Comparison of ENCODE assay signal across 14 mouse cellular contexts in the genomic region with DNA sequence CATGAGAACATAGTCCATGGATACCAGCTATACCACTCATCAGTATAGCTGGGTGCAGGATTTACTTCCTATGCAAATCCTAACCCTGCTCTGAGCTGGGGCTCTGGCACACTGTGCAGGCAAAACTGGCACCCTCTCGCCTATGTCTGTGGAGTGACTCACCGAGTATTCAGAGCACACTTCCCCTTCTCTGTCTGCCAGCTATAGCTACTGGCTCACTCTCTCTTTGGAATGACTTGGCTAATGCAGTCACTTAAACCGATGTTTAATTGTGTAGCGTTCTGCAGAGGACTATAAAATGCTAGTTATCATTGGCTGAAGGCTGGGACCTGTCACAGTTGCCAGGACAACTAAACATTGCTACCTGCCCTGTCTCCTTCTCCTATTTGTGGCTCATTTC.
DNase-seq lines count a peak whose midpoint lies in the region; ATAC-seq lines count a peak whose summit lies in the region.
"Had no signal": no experiment of that assay in that cellular context is flagged by ENCODE, and none has a peak within 500 bp of the region (broad histone marks: within the 10 kb centered on the region; RNA-seq: fewer than 3 reads in every experiment).

No protein-coding gene starts in this region.

- ATAC-seq in forebrain, embryonic 16.5 days, result peak; percentile 94

- peak; percentile 21 to 25 for DNase-seq in cerebellum, postnatal 36 days
- no peak for DNase-seq in cerebellum, postnatal 4 days (ENCODE audit: low spot score in 2 of 2)
- peak; percentile 37 for DNase-seq in left cerebral cortex, adult 11 months (ENCODE audit: low spot score)
- DNase-seq in left cerebral cortex, postnatal 10 days (ENCODE audit: extremely low spot score in 1 of 2, low spot score in 2 of 2), result no peak
- peak; percentile 44 to 50 for DNase-seq in right cerebral cortex, postnatal 10 days (ENCODE audit: low spot score in 2 of 2)
- no peak for DNase-seq in thymus, adult 18-20 months
- no peak for DNase-seq in urinary bladder, adult 18-20 months (ENCODE audit: low spot score in 2 of 2)
- DNase-seq: gastrocnemius, postnatal 25 days; heart, postnatal 14 days; kidney, adult 2 months; liver; lung, postnatal 10 days had no signal

- H3K4me2 ChIP-seq in forebrain, embryonic 16.5 days (ENCODE audit: low read length), result no peak overlapping the region
- H3K4me2 ChIP-seq: embryonic facial prominence, embryonic 12.5 days had no signal

- H3K4me3 ChIP-seq in forebrain, embryonic 16.5 days (replicated peaks; ENCODE audit: low read length), result no peak overlapping the region
- H3K4me3 ChIP-seq: embryonic facial prominence, embryonic 12.5 days had no signal

- WGBS in forebrain, embryonic 16.5 days, result 53% methylated on average over 4 of the region's 4 CpGs

- H3K4me1 ChIP-seq in forebrain, embryonic 16.5 days (replicated peaks; ENCODE audit: control insufficient read depth, insufficient read depth, low read length), result peaks cover 5% of the 10 kb centered on the region
- H3K4me1 ChIP-seq: embryonic facial prominence, embryonic 12.5 days had no signal

- no peak overlapping the region for H3K9ac ChIP-seq in forebrain, embryonic 16.5 days (replicated peaks; ENCODE audit: low read depth, low read length)
- H3K9ac ChIP-seq: embryonic facial prominence, embryonic 12.5 days had no signal

- no peaks in the 10 kb centered on the region for H3K9me3 ChIP-seq in forebrain, embryonic 16.5 days (ENCODE audit: control insufficient read depth, low read length)
- H3K9me3 ChIP-seq: embryonic facial prominence, embryonic 12.5 days had no signal

- H3K27ac ChIP-seq in forebrain, embryonic 16.5 days (ENCODE audit: low read length), result no peak overlapping the region
- H3K27ac ChIP-seq: embryonic facial prominence, embryonic 12.5 days had no signal

- H3K36me3 ChIP-seq in forebrain, embryonic 16.5 days (ENCODE audit: control insufficient read depth, insufficient read depth), result no peaks in the 10 kb centered on the region
- H3K36me3 ChIP-seq: embryonic facial prominence, embryonic 12.5 days had no signal

- H3K27me3 ChIP-seq in forebrain, embryonic 16.5 days (replicated peaks; ENCODE audit: control insufficient read depth, insufficient read depth, low read length), result no peaks in the 10 kb centered on the region
- H3K27me3 ChIP-seq: embryonic facial prominence, embryonic 12.5 days had no signal

- intact Hi-C loops in left cerebral cortex, postnatal 10 days (cut with DNase I), result no loop called here

Comparison
In these comparisons a context has a peak if more than half of its experiments do, and no peak if none do; other contexts are left out.
1. DNase-seq: peak in cerebellum, postnatal 36 days (2 of 2), left cerebral cortex, adult 11 months (single experiment) and right cerebral cortex, postnatal 10 days (2 of 2); none in cerebellum, postnatal 4 days (0 of 2), left cerebral cortex, postnatal 10 days (0 of 2), thymus, adult 18-20 months (0 of 2) and urinary bladder, adult 18-20 months (0 of 2).